Mouse (Mus musculus) gastrocnemius, postnatal 4 days (tissue): ENCODE data around the gene Clba1. TPM values are rescaled to one million over a fixed set of nuclear protein-coding genes. Genes with fewer than 3 reads are reported as not detected.
A peak's percentile ranks its signal among the peaks of the same experiment; 100 is the strongest.

Source experiments
- DNase-seq, 2 experiments: peaks; one replicate each; pipeline ENCODE4 v3.0.0; 2021 to 2022; ENCODE audit warnings: low spot score in 2 of 2, mixed read lengths in 2 of 2
- long read RNA-seq, 2 experiments: library from polyadenylated mRNA; stranded (forward); transcript quantifications; one replicate each; pipeline ENCODE4 v2.0.0; 2021
- total RNA-seq, 2 experiments: library from RNA; stranded (reverse); gene quantifications; 2 replicates each; pipeline ENCODE4 v1.2.3; 2021

Clba1 gene
- total RNA-seq, result 1 to 10 TPM in 1 of 2 experiments, under 1 TPM in 1; 0.96 to 1.4 TPM
- long read RNA-seq, experiment 1, partial matches to known transcripts, result 0 of 2 reads
- long read RNA-seq, experiment 1, other reads (novel, unspliced or antisense), result 1 of 2 reads
- long read RNA-seq, experiment 2, transcript Clba1-201 (5 exons, 1,960 nt), result major isoform, 7 of 7 reads
- long read RNA-seq, experiment 2, partial matches to known transcripts, result 0 of 7 reads
- long read RNA-seq, experiment 2, other reads (novel, unspliced or antisense), result 0 of 7 reads

DNA sequence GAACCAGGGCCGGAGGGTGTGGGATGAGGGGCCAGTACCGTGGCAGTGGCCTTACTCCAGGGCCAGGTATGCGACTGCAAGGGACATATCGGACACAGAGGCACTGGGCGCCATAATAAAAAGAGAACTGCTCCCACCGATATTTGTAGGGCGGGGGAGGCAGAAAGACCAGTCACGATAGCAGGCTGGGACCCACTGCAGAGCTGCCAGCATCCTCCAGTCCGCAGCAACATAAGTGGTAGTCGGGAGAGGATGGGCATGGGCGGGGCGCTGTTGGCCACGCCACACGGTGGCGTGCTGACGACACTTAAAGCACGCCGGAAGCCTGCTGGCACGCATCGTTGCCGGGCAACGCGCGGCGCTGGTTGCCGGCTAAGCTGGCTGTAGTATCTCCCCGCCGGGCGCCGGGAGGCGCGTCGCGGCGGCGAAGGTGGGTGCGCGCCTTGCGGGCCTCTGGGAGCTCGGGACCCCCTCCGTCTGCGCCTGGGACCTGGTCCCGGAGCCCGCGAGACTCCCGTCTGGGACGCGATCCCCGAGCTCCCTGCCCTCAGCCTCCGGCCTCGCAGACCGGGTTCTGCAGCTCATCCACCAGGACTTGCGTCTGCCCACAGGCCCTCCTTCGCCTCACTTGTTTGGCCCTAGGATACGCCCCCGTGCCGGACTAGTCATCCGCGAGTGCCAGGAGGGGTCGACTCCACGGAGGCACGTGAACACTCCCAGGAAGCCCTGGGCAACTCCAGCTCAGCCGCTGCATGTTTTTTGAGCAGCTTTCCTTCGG lies at the start of gene Clba1:
Gene Clba1, plus strand, starts transcription at position 351 of the 778 bp plus-strand sequence.
- DNase-seq, result peak; percentile 79 to 91

- peak in 1 of 2 experiments; percentile 2 for DNase-seq
Observed at GRCm38 (mm10) chr12:112759471-112759870, 49.3 kb upstream of the Clba1 start.

- peak; percentile 14 to 15 for DNase-seq
Observed at GRCm38 (mm10) chr12:112760154-112760926, 48.4 kb upstream of the Clba1 start, which contains the start of gene Pld4. Gene Pld4, plus strand, starts transcription at chr12:112760655.

DNA sequence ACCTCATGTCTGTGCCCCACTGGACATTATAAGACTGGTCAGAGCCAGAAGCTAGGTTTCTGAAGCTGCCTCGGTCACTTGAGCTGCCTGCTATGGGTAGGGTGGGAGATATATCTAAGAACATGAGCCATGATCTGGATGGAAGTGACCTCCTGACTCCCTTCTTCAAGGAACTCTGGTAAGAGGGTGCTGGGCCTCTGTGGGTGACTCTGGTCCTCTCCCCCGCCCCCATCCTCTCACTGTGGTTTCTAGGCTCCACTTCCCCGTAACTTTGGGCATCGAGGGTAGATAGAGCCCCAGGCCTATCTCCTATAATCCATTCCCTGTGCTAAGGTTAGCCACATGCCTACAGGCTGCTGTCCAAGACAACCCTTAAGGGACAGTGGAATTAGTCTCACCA lies 47.3 kb upstream of the Clba1 start:
- DNase-seq, result no peak

- peak; percentile 16 for DNase-seq
Observed at GRCm38 (mm10) chr12:112762018-112762417, 46.7 kb upstream of the Clba1 start.

DNA sequence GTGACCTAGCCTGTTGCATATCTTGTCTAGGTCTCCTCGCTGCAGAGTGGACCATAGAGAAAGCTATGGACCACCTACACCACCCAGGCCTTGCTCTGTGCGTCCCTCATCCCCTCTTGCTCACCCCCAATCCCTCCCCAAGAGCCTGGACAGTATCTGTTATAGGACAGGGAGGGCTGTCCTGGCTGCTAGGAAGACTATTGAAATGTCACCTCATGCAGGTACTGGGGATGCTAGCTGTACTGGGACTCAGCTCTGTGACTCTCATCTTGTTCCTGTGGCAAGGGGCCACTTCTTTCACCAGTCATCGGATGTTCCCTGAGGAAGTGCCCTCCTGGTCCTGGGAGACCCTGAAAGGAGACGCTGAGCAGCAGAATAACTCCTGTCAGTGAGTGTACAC lies 45.6 kb upstream of the Clba1 start:
- DNase-seq, result no peak

- peak in 1 of 2 experiments; percentile 14 for DNase-seq
Observed at GRCm38 (mm10) chr12:112764141-112764540, 44.6 kb upstream of the Clba1 start.

DNA sequence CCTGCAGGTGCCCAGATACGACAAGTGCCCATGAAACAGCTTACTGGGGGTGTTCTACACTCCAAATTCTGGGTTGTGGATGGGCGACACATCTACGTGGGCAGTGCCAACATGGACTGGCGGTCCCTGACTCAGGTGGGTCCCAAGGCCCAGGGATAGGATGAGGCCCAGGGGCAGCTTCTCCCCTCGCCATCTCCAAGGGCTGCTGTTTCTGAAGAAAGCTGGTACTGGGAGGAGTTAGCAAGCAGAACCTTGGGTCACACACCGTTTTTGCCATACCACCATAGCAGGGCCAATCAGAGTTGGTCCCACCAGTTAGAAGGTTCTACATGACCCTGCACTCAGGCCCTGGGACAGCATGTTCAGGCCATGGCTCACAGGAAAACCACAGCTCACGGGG lies 43.7 kb upstream of the Clba1 start:
- DNase-seq, result peak in 1 of 2 experiments; percentile 12

- DNase-seq, result peak in 1 of 2 experiments; percentile 15
Observed at GRCm38 (mm10) chr12:112766586-112766985, 42.2 kb upstream of the Clba1 start.

GRCm38 (mm10) chr12:112767036-112767890 lies 41.5 kb upstream of the Clba1 start:
- DNase-seq, result peak in 1 of 2 experiments; percentile 16

DNA sequence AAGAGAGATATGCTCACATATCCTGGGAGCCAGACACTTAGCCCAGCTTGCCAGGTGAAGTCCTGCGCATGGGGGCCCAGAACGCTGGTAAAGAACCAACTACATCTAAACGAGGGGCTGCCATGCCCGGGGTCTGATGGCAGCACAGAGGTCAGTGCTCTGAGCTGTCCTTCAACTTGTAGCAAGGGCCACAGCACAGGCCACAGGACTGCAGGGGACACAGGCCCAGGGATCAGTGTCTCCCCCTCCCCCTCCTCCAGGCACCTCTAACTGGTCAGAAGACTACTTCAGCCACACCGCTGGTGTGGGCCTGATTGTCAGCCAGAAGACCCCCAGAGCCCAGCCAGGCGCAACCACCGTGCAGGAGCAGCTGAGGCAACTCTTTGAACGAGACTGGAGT lies 40.6 kb upstream of the Clba1 start:
- DNase-seq, result peak in 1 of 2 experiments; percentile 13

DNA sequence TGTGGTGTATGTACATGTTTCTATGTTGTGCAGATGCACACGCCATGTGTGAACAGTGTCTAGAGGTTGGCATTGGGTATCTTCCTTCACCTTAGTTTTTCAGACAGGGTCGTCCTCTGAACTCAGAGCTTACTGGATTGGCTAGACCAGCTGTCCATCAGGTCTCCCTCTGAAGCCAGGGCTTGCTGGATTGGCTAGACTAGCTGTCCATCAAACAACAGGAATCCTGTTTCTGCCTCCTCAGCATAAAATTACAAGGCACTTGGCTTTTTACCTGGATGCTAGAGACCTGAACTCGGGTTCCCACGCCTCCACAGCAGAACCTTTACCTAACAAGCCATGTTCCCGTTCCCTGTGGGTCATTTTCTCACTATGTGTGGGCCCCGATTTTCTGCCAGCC lies 39.7 kb upstream of the Clba1 start:
- DNase-seq, result peak in 1 of 2 experiments; percentile 12

DNA sequence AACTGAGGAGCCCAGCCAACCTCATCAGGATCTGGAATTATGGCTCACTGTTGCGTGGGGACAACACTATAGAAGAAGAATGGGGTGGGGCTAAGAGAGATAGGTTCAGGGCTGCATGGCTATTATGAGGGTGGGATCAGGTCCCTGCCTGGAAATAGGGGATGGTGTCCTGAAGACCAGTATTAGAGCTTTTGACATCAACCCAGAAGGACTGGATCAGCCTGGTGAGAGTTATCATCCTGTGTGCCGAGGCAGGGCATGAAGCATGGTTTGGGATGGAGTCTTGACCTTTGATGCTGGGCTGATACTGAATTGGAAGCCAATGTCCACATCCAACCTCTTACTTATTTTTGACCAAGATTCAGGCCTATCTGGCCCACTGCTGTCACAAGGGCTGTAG lies 39.0 kb upstream of the Clba1 start:
- DNase-seq, result no peak

DNA sequence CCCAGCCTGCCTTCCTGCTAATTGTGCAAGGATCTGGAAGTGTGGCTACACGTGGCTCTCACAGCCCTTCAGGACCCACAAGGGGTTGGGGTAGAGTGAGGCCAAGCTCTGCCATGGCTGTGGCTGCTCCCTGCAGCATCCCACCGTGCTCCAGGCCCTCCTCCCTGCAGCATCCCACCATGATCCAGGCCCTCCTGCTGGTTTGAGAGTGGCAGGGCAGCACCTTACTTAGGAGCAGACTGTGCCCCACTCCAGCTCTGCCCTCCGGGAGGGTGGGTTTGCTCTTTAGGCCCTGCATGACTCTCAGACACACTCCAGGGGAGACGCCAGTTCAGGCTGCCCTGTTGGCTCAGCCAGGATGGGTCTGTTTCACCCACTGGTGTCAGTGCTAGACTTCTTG lies 38.3 kb upstream of the Clba1 start:
- peak; percentile 6 to 14 for DNase-seq

DNA sequence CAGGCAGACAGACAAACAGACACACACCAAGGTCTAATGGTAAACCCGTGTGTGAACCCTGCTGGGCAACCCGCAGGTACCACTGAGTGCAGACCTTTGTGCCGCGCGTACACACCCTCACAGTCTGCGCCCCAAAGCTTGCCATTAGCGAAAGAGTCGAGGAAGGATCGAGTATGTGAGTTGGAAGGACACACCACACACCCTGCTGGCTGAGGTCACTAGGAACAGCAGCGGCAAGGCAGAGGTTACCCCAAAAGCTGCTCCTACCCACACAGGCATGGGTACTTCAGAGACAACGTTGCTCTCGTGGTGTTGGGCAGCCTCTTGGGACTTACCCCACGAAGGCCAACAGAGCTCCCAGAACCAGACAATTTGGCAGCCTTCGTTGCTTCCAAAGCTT lies 36.4 kb upstream of the Clba1 start:
- DNase-seq, result peak in 1 of 2 experiments; percentile 14

- DNase-seq, result no peak
Observed at GRCm38 (mm10) chr12:112773366-112773765, 35.4 kb upstream of the Clba1 start.

- no peak for DNase-seq
Observed at GRCm38 (mm10) chr12:112774026-112774425, 34.7 kb upstream of the Clba1 start.

- DNase-seq, result no peak
Observed at GRCm38 (mm10) chr12:112774481-112774880, 34.3 kb upstream of the Clba1 start.

GRCm38 (mm10) chr12:112791026-112791425 lies 17.7 kb upstream of the Clba1 start:
- no peak for DNase-seq

GRCm38 (mm10) chr12:112793601-112794355 lies 15.0 kb upstream of the Clba1 start:
- peak in 1 of 2 experiments; percentile 45 for DNase-seq
